Mouse (Mus musculus) heart, adult 11 months (tissue): ENCODE measurements around the gene Rad9a.
A peak's percentile ranks its signal among the peaks of the same experiment; 100 is the strongest.

Source experiments
- DNase-seq: peaks from one replicate; pipeline ENCODE4 v3.0.0; 2022

The Rad9a gene

GRCm38 (mm10) chr19:4217855-4218254 lies 16.4 kb upstream of the Rad9a start:
- DNase-seq = no peak

GRCm38 (mm10) chr19:4217140-4217539 lies 15.7 kb upstream of the Rad9a start:
- no peak for DNase-seq

- DNase-seq = peak; percentile 92
Measured at GRCm38 (mm10) chr19:4216041-4216685, 14.7 kb upstream of the Rad9a start.

- DNase-seq = peak; percentile 93
Measured at GRCm38 (mm10) chr19:4215451-4215840, 14.0 kb upstream of the Rad9a start.

- DNase-seq = peak; percentile 93
Measured at GRCm38 (mm10) chr19:4214771-4215450, 13.4 kb upstream of the Rad9a start.

- DNase-seq = peak; percentile 97
Measured at GRCm38 (mm10) chr19:4214071-4214770, 12.8 kb upstream of the Rad9a start, which contains the start of the genes Clcf1 and AC109138.7. TSS of gene Clcf1 (plus strand) at chr19:4214238. TSS of gene AC109138.7 (plus strand) at chr19:4214357.

GRCm38 (mm10) chr19:4213524-4213974 lies 12.1 kb upstream of the Rad9a start:
- DNase-seq = peak; percentile 95

GRCm38 (mm10) chr19:4211891-4212588 lies 10.6 kb upstream of the Rad9a start:
- no peak for DNase-seq

GRCm38 (mm10) chr19:4208563-4208962 lies 7.1 kb upstream of the Rad9a start:
- no peak for DNase-seq

- peak; percentile 97 for DNase-seq
Measured at GRCm38 (mm10) chr19:4206971-4207370, 5.5 kb upstream of the Rad9a start.

GRCm38 (mm10) chr19:4204889-4205288 lies 3.4 kb upstream of the Rad9a start:
- DNase-seq = no peak

- DNase-seq = peak; percentile 93
Measured at GRCm38 (mm10) chr19:4203604-4204326, 2.3 kb upstream of the Rad9a start.

GRCm38 (mm10) chr19:4203148-4203547 lies 1.7 kb upstream of the Rad9a start:
- DNase-seq = no peak

GRCm38 (mm10) chr19:4202149-4202548 lies 687 bp upstream of the Rad9a start:
- DNase-seq = peak; percentile 92

- DNase-seq = no peak
Measured at GRCm38 (mm10) chr19:4197180-4197579, 4.3 kb downstream of the Rad9a start.

GRCm38 (mm10) chr19:4196548-4196947 lies 4.9 kb downstream of the Rad9a start:
- DNase-seq = peak; percentile 97

GRCm38 (mm10) chr19:4196048-4196447 lies 5.4 kb downstream of the Rad9a start:
- DNase-seq = peak; percentile 91

- DNase-seq = peak; percentile 93
Measured at GRCm38 (mm10) chr19:4194776-4195650, 6.4 kb downstream of the Rad9a start.

- peak; percentile 91 for DNase-seq
Measured at GRCm38 (mm10) chr19:4194021-4194724, 7.3 kb downstream of the Rad9a start.

- DNase-seq = peak; percentile 93
Measured at GRCm38 (mm10) chr19:4193129-4193528, 8.3 kb downstream of the Rad9a start.
